Mouse (Mus musculus): ENCODE measurements at regions not wholly inside any gene's neighbourhood (a gene's known extent, or its start where the extent isn't known, plus 50 kb on each side); places are given as distances from the start of the nearest gene placed in this dataset.

GRCm38 (mm10) chr3:101749841-101750240 is 98.9 kb downstream of the Mab21l3 start:
- no peak for DNase-seq (ENCODE audit: low spot score in 2 of 2)

- no peak for DNase-seq (ENCODE audit: low spot score in 2 of 2)
Observed at GRCm38 (mm10) chr3:101749031-101749632, 99.6 kb downstream of the Mab21l3 start.

- DNase-seq (ENCODE audit: low spot score in 2 of 2): no peak
Observed at GRCm38 (mm10) chr3:101748186-101748585, 100.6 kb downstream of the Mab21l3 start.

GRCm38 (mm10) chr3:101740906-101741305 is 107.9 kb downstream of the Mab21l3 start:
- DNase-seq (ENCODE audit: low spot score in 2 of 2): no peak

- no peak for DNase-seq (ENCODE audit: low spot score in 2 of 2)
Observed at GRCm38 (mm10) chr3:101737197-101737596, 111.6 kb downstream of the Mab21l3 start.

GRCm38 (mm10) chr3:101729044-101729443 is 119.7 kb downstream of the Mab21l3 start:
- no peak for DNase-seq (ENCODE audit: low spot score in 2 of 2)

- no peak for DNase-seq (ENCODE audit: low spot score in 2 of 2)
Observed at GRCm38 (mm10) chr3:101722926-101723325, 118.4 kb upstream of the Atp1a1 start.

GRCm38 (mm10) chr3:101722001-101722400 is 117.5 kb upstream of the Atp1a1 start:
- no peak for DNase-seq (ENCODE audit: low spot score in 2 of 2)

- no peak for DNase-seq (ENCODE audit: low spot score in 2 of 2)
Observed at GRCm38 (mm10) chr3:101715416-101715815, 110.9 kb upstream of the Atp1a1 start.

- DNase-seq (ENCODE audit: low spot score in 2 of 2): no peak
Observed at GRCm38 (mm10) chr3:101714810-101715209, 110.3 kb upstream of the Atp1a1 start.

GRCm38 (mm10) chr3:101713669-101714068 is 109.2 kb upstream of the Atp1a1 start:
- no peak for DNase-seq (ENCODE audit: low spot score in 2 of 2)

- peak; percentile 64 to 68 for DNase-seq (ENCODE audit: low spot score in 2 of 2)
Observed at GRCm38 (mm10) chr3:101713138-101713638, 108.7 kb upstream of the Atp1a1 start.

- DNase-seq (ENCODE audit: low spot score in 2 of 2): peak in 1 of 2 experiments; percentile 5
Observed at GRCm38 (mm10) chr3:101712666-101713065, 108.2 kb upstream of the Atp1a1 start.

- DNase-seq (ENCODE audit: low spot score in 2 of 2): peak; percentile 48 to 70
Observed at GRCm38 (mm10) chr3:101711594-101712171, 107.2 kb upstream of the Atp1a1 start.

GRCm38 (mm10) chr3:101709379-101709970 is 105.0 kb upstream of the Atp1a1 start:
- peak; percentile 44 to 66 for DNase-seq (ENCODE audit: low spot score in 2 of 2)

- no peak for DNase-seq (ENCODE audit: low spot score in 2 of 2)
Observed at GRCm38 (mm10) chr3:101708821-101709220, 104.3 kb upstream of the Atp1a1 start.

GRCm38 (mm10) chr3:101704919-101705318 is 100.4 kb upstream of the Atp1a1 start:
- DNase-seq (ENCODE audit: low spot score in 2 of 2): peak; percentile 19 to 40

- no peak for DNase-seq (ENCODE audit: low spot score in 2 of 2)
Observed at GRCm38 (mm10) chr3:101704326-101704725, 99.8 kb upstream of the Atp1a1 start.

GRCm38 (mm10) chr3:101701763-101702173 is 97.3 kb upstream of the Atp1a1 start:
- DNase-seq (ENCODE audit: low spot score in 2 of 2): no peak

- DNase-seq (ENCODE audit: low spot score in 2 of 2): no peak
Observed at GRCm38 (mm10) chr3:101700974-101701610, 96.6 kb upstream of the Atp1a1 start.

GRCm38 (mm10) chr3:101699929-101700681 is 95.6 kb upstream of the Atp1a1 start:
- DNase-seq (ENCODE audit: low spot score in 2 of 2): no peak

- DNase-seq (ENCODE audit: low spot score in 2 of 2): no peak
Observed at GRCm38 (mm10) chr3:101696832-101697231, 92.3 kb upstream of the Atp1a1 start.
